Comparison of ENCODE assay signal across 8 mouse cellular contexts in genomic region chrX:103481243-103482096, GRCm38 (mm10). TPM values are rescaled to one million over a fixed set of nuclear protein-coding genes. Genes with fewer than 3 reads are reported as not detected.
A peak's percentile ranks its signal among the peaks of the same experiment; 100 is the strongest.
DNase-seq lines count a peak whose midpoint lies in the region; ATAC-seq and TF ChIP-seq lines count a peak whose summit lies in the region.

No protein-coding gene starts in this region.

- no peaks in the 10 kb centered on the region for H3K9me3 ChIP-seq in lung, embryonic 15.5 days
- no peaks in the 10 kb centered on the region for H3K9me3 ChIP-seq in forebrain, embryonic 16.5 days (ENCODE audit: control insufficient read depth, low read length)
- no peaks in the 10 kb centered on the region for H3K9me3 ChIP-seq in intestine, embryonic 16.5 days (ENCODE audit: control insufficient read depth, low read length)
- no peaks in the 10 kb centered on the region for H3K9me3 ChIP-seq in stomach, postnatal 0 days (ENCODE audit: control insufficient read depth, low read length)

- peak overlapping the region; percentile 48 for H3K4me3 ChIP-seq in lung, embryonic 15.5 days
- peak overlapping the region; percentile 51 for H3K4me3 ChIP-seq in forebrain, embryonic 16.5 days (replicated peaks; ENCODE audit: low read length)
- H3K4me3 ChIP-seq in intestine, embryonic 16.5 days (ENCODE audit: low read length): peak overlapping the region; percentile 52
- peak overlapping the region; percentile 47 for H3K4me3 ChIP-seq in stomach, postnatal 0 days (ENCODE audit: low read depth, low read length)

- WGBS in lung, embryonic 15.5 days: 57% methylated on average over 32 of the region's 32 CpGs
- 63% methylated on average over 32 of the region's 32 CpGs for WGBS in forebrain, embryonic 16.5 days
- 67% methylated on average over 32 of the region's 32 CpGs for WGBS in intestine, embryonic 16.5 days
- 66% methylated on average over 32 of the region's 32 CpGs for WGBS in stomach, postnatal 0 days

- TF ChIP-seq CTCF in stomach, postnatal 0 days (IDR thresholded peaks at IDR 0.05; ENCODE audit: low read depth): peak; percentile 39

- peak; percentile 86; the same call in 1 of the 2 replicates for ATAC-seq in lung, embryonic 15.5 days (ENCODE audit: borderline replicate concordance, extremely low read depth, low FRiP score, low TSS enrichment)
- peak; percentile 81 for ATAC-seq in forebrain, embryonic 16.5 days
- peak; percentile 66 for ATAC-seq in intestine, embryonic 16.5 days
- peak; percentile 87 for ATAC-seq in stomach, postnatal 0 days (ENCODE audit: low FRiP score, low TSS enrichment)

- H3K36me3 ChIP-seq in lung, embryonic 15.5 days: no peaks in the 10 kb centered on the region
- no peaks in the 10 kb centered on the region for H3K36me3 ChIP-seq in forebrain, embryonic 16.5 days (ENCODE audit: control insufficient read depth, insufficient read depth)
- no peaks in the 10 kb centered on the region for H3K36me3 ChIP-seq in intestine, embryonic 16.5 days (ENCODE audit: control insufficient read depth, insufficient read depth, low read length)
- no peaks in the 10 kb centered on the region for H3K36me3 ChIP-seq in stomach, postnatal 0 days (ENCODE audit: control insufficient read depth, insufficient read depth, low read length)

- peak overlapping the region; percentile 35 for H3K4me2 ChIP-seq in lung, embryonic 15.5 days
- H3K4me2 ChIP-seq in forebrain, embryonic 16.5 days (ENCODE audit: low read length): peak overlapping the region; percentile 43
- peak overlapping the region; percentile 17 for H3K4me2 ChIP-seq in intestine, embryonic 16.5 days (ENCODE audit: low read depth, low read length)
- H3K4me2 ChIP-seq in stomach, postnatal 0 days (replicated peaks; ENCODE audit: low read depth): peak overlapping the region; percentile 39

- no peaks in the 10 kb centered on the region for H3K27me3 ChIP-seq in lung, embryonic 15.5 days
- no peaks in the 10 kb centered on the region for H3K27me3 ChIP-seq in forebrain, embryonic 16.5 days (replicated peaks; ENCODE audit: control insufficient read depth, insufficient read depth, low read length)
- H3K27me3 ChIP-seq in intestine, embryonic 16.5 days (replicated peaks; ENCODE audit: control insufficient read depth, insufficient read depth, low read length): no peaks in the 10 kb centered on the region
- no peaks in the 10 kb centered on the region for H3K27me3 ChIP-seq in stomach, postnatal 0 days (ENCODE audit: control insufficient read depth, insufficient read depth, low read length)

- no peaks in the 10 kb centered on the region for H3K4me1 ChIP-seq in lung, embryonic 15.5 days
- H3K4me1 ChIP-seq in forebrain, embryonic 16.5 days (replicated peaks; ENCODE audit: control insufficient read depth, insufficient read depth, low read length): peaks cover 3% of the 10 kb centered on the region; the same call in 1 of the 2 replicates
- H3K4me1 ChIP-seq in intestine, embryonic 16.5 days (ENCODE audit: control insufficient read depth, insufficient read depth, low read length): no peaks in the 10 kb centered on the region
- no peaks in the 10 kb centered on the region for H3K4me1 ChIP-seq in stomach, postnatal 0 days (replicated peaks; ENCODE audit: control insufficient read depth, insufficient read depth)

- no peak for TF ChIP-seq EP300 in stomach, postnatal 0 days (optimal IDR thresholded peaks at IDR 0.05)

- intact Hi-C loops in left cerebral cortex, postnatal 4 days (cut with DNase I): loop anchor here (5.0 kb wide), 1 partner anchor 191 kb away; no protein-coding TSS in a partner anchor

- H3K27ac ChIP-seq in lung, embryonic 15.5 days: peak overlapping the region; percentile 76
- H3K27ac ChIP-seq in forebrain, embryonic 16.5 days (ENCODE audit: low read length): peak overlapping the region; percentile 83
- H3K27ac ChIP-seq in intestine, embryonic 16.5 days (ENCODE audit: low read length): peak overlapping the region; percentile 84
- peak overlapping the region; percentile 82 for H3K27ac ChIP-seq in stomach, postnatal 0 days (replicated peaks)

- peak overlapping the region; percentile 47 for H3K9ac ChIP-seq in lung, embryonic 15.5 days
- H3K9ac ChIP-seq in forebrain, embryonic 16.5 days (replicated peaks; ENCODE audit: low read depth, low read length): peak overlapping the region; percentile 60
- peak overlapping the region; percentile 71 for H3K9ac ChIP-seq in intestine, embryonic 16.5 days (ENCODE audit: low read depth, low read length)
- H3K9ac ChIP-seq in stomach, postnatal 0 days (ENCODE audit: low read length): peak overlapping the region; percentile 53

- no peak for DNase-seq in lung, postnatal 10 days
- DNase-seq in embryo, embryonic 11 days: peak; percentile 64
- peak; percentile 59 for DNase-seq in mesoderm, embryonic 11.5 days (ENCODE audit: low read depth, low spot score)
- peak; percentile 18 for DNase-seq in stomach, postnatal 0 days (ENCODE audit: low spot score)
- no peak for DNase-seq in left cerebral cortex, postnatal 4 days

RNA-seq across cellular contexts. Expression of gene Gm26992, which starts 59.7 kb away (rescaled TPM):
- polyA plus RNA-seq in lung, embryonic 15.5 days (2015; fragmentation: Nextera tagmentation; extraction: Ambion mirVana): not detected in 2 replicates
- polyA plus RNA-seq in forebrain, embryonic 16.5 days (2015; fragmentation: Nextera tagmentation; extraction: Ambion mirVana): not detected in 2 replicates
- not detected in 2 replicates for polyA plus RNA-seq in intestine, embryonic 16.5 days (2015; fragmentation: Nextera tagmentation; extraction: Ambion mirVana)
- polyA plus RNA-seq in stomach, postnatal 0 days (2015; fragmentation: Nextera tagmentation; extraction: Ambion mirVana): not detected in 2 replicates
- not detected for total RNA-seq in left cerebral cortex, postnatal 4 days (2021)

Comparison
In these comparisons a context has a peak if more than half of its experiments do, and no peak if none do; other contexts are left out.
1. DNase-seq: peak in embryo, embryonic 11 days (single experiment), mesoderm, embryonic 11.5 days (single experiment) and stomach, postnatal 0 days (single experiment); none in lung, postnatal 10 days (single experiment) and left cerebral cortex, postnatal 4 days (single experiment).
2. Peak in every context shown above with its lines, with median percentiles within 50 percentile points of each other: ATAC-seq, H3K27ac ChIP-seq, H3K4me2 ChIP-seq, H3K4me3 ChIP-seq and H3K9ac ChIP-seq.